Mouse (Mus musculus) gastrocnemius, adult 18-20 months (tissue): ENCODE data around the gene Faim2. TPM values are rescaled to one million over a fixed set of nuclear protein-coding genes. Genes with fewer than 3 reads are reported as not detected.
A peak's percentile ranks its signal among the peaks of the same experiment; 100 is the strongest.

ENCODE experiments used
- DNase-seq: peaks from one replicate; pipeline ENCODE4 v3.0.0; 2021; ENCODE audit warnings: low spot score
- total RNA-seq, 2 experiments: library from RNA; stranded (reverse); gene quantifications; 2 replicates each; pipeline ENCODE4 v1.2.3; 2021

The Faim2 gene
- total RNA-seq, 2 experiments from 2014 or later: 0.12 TPM; not detected in 1

DNA sequence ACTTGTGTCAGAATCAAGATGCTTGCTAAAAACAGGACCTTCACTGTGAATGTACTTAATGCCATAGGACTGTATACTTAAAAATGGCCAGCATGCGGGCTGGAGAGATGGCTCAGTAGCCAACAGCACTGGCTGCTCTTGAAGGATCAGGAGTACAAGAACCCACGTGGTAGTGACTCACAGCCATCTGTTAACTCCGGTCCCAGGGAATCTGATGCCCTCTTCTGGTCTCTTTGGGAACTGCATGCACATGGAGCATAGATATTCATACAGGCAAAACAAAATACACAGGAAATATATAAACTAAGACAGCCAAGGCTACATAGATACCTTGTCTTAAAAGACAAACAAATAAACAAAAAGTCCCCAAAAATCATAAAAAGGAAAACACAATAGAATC, 58.9 kb downstream of the Faim2 start:
- DNase-seq: peak; percentile 81

DNA sequence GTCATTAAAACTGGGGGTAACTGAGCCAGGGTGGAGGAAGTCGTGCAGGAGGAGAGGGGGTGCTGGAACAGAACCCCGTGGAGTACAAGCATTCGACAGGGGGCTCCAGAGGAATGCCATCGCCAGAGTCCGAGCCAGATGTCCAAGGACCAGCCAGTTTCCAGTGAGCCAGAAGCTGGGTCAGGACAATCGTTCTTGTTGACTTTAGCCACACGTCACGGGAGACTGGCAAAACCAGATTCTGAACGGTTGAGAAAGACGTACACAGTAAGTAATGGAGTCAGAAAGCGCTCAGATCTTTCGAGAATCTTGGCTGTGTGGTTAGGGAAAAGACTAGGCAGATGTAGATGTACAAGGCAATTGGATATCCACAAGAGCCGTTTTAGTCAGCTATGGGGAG, 64.8 kb downstream of the Faim2 start:
- no peak for DNase-seq

DNA sequence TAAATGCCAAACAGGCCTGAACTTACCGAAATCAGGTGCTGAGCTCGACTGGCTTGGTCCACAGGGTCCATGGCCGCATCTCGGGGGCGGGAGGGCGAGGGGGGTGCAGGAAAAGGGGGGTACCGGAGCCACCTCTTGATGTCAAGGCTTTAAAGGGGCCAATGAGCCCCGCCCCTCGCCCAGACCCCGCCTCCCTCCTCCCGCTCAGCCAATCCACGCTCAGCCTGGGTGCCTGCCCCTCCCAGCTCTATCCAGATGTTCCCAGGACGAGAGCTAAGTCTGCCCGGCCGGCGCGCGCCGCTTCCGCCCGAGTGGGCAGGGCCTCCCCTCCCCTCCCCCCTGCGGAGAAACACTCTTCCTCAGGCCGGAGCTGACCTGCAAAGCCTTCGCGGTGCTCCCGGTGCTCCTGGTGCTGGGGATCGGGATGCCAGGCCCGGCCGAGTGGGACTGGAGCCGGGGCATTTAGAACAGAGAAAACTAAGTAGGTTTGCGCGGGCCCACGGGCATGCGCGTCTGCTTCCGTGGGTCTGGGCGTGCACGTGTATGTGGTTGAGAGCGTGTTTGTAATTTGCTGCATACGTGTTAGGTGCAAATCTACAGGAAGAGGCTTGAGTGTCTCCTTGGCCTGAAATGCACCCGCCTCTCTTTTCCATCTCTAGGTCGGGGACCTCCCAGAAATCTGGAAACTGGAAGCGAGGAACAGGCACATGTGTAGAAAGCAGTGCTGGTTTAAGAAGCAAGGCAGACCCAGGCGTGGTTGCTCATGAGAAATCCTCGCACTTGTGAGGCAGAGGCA, 70.2 kb downstream of the Faim2 start, which contains the start of gene Nckap5l:
TSS of gene Nckap5l (minus strand) at position 143 of the 796 bp plus-strand sequence.
- peak; percentile 89 for DNase-seq

DNA sequence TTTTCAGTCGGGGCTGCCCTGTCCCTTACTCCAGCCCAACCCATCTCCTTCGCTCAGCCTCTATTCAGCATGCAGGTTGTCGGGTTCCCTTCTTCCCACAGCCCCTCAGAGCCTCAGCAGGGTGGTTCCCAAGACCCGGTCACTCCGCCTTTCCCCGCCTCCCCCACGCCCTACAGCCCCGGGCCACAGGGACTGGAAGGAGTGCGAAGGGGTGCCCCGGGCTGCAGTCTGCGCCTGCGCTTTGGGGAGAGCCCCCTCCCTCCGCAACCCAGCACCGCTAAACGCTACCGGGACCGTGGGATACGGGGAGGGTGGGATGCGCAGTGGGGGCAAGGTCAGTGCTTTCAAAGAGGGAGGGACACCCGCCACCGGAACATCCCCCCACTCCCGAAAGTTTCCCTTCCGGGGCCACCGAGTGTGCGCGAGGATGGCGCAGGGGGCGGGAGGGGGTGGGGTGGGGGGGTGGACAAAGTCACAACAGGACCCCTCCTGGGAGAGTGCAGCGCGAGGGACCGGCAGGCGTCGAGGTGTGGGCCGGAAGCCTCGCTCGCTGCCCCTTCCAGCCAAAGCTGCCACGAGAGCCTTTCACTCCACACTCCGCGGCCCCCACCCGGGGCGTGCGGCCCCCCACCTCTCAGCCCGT, 70.9 kb downstream of the Faim2 start:
- peak; percentile 61 for DNase-seq

DNA sequence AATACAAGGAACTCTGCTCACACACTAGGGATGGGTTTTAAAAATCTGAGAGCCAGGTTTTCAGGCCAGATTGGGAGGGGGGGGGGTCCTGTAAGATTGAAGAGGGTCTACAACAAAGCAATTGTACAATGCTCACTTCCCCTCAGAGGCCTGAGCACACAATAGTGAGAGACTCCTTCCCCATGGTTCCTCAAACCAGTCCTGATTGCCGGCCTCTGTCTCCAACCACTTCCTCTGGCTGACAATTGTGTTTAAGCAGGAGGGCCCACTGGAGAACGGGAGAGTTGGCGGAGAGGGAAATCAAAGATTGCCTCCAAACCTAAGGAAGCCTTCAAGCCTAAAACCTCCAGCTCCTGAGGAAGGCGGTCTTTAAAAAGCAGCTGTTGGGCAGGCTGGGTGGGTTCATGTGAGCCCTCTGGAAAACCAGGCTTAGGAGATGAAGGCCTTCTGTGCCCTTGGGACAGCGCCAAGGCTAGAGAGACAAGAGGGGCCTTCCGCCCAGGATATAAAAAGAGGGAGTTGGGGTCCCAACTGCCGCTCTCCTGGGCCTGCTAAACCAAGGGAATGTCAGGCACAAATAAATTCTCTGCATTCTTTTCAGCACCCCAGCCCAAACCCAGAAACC, 71.5 kb downstream of the Faim2 start:
- no peak for DNase-seq

DNA sequence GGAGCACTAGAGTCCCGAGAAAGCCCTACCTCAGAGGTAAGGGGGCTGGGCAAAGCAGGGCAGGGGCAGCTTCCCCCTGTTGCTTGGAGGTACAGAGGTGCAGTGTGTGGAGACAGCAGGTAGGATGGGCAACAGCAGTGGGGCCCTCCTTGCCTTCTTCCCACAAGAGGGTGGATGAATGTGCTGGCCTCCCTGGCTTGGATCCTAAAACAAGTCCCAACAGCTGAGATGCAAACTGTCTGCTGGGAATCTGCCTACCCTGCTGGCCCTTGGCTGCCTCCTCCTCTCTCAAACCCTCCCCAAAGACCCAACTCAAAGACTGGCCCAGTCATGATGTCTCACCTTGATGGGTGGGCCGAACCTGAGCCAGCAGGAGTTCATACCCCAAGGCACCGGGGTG, 72.5 kb downstream of the Faim2 start:
- DNase-seq: no peak

DNA sequence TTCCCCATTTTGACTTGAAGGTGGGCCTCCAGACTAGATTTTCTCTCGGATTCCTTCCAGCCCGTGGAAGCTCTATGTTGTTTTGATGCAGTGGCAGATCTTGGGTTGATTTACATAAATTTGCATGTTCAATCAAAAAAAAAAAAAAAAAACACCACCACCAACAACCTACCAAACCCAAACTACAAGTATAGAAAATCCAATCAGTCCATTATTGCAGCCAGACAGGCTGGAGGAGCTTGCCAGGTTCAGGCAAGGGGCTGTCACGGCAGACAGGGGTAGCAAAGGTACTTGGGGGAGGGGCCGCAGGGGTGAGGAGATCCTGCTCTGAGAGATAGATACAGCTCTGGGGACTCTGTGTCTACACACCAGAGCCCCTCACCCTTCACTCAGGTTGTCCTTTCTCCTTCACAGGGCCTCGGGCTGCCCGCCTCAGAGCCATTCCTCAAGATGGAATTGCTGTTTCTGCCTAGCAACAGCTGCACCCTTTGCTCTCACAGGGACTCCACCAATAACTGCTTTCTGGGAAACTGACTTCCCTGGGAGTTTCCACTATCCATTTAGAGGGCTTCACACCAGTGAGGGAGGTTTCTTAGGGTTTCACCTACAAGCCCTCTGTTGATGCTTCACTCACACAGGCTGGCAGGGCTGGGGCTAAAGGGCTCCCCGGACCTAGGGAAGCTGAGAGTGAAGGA, 73.2 kb downstream of the Faim2 start:
- no peak for DNase-seq

DNA sequence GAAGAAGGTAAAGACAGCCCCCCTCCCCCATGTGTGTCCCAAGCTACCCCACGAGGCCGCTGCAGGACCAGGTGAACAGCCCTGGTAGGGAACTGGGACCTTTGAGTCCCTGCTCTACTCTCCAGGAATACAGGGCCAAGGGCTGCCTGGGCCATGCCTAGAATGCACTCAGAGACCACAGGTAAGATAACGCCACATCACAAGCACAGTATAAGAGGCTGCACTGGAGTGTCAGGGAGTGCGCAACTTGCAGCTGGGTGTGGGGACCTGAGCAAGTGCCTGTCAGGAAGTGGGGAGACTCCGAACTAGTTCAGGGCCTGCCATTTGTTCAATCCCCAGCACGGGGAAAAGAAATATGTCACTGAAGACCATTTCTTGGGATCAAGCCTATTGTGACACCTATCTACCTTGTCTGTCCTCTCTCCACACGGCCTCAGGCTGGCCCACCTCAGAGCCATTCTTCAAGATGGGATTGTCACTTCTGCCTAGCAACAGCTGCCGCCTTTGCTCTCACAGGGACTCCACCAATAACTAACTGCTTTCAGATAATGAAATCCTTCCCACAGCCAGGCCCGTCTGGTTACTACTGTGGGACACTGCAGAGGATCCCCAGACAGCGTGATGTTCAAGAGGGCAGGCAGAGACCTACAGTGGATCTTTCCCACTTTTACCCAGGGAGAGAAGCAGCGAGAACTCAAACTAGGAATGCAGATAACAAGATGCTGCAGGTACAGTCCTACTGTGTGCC, 74.6 kb downstream of the Faim2 start:
- DNase-seq: no peak

DNA sequence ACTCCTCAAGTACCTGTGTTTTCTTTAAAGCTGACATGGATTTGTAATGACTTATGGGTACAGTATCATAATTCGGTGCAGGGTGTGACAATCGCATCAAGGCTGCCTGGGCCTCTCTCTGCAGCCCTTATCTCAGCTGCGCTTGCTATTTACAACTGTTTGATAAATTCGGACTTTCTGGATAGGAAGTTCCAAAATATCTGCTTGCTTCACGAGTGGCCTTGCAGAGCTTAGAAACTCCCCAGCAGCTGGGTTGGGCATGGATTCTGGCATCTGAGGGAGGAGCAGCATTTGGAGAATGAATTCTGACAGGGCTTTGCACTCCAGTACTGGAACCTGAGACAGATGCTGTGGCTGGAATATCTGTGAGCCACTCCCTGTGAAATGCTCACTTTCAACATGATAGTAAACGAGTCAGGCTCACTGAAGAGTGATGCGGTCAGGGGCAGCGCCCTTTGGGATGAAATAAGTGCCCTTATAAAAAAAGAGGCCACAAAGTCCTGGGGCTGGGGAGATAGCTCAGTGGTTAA, 78.1 kb downstream of the Faim2 start:
- no peak for DNase-seq

DNA sequence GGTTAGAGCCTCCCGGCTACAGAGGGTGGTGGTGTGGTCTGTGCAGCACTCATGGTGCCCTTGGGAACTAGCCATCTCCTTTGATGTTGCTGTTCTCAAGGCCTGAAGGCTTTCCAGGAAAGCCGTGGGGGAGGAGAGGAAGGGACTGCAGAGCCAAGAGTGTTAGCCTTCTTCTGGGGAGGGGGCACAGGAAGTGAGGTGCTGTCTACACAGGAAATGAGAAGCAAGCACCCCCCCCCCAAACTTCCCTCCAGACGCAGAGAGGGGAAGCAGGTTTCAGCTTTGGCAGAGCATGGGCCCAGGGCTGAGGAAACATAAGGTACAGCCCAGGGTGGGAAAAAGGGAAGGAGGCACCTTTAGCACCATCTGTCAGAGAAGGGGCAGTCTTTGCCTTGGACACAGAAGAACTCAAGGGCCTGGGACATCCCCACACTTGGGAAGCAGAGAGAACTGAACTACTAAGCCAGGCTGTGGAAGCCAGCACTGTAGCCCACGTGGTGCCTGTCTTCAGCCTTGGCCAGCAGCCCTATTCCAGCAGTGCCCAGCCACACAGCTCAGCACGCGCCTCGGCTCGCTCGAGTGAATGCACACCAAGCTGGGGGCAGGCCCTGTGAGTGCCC, 78.7 kb downstream of the Faim2 start:
- peak; percentile 51 for DNase-seq

Other genes with a start within 250 kb of the Faim2 start
- 10 to 100 TPM; 21.9 to 25.4 TPM for gene Prpf40b, start 233.1 kb downstream of the Faim2 start, total RNA-seq
- gene Fam186b, start 232.3 kb downstream of the Faim2 start, total RNA-seq: not detected
- 1 to 10 TPM; 4.2 to 7.7 TPM for gene Fmnl3, start 157.7 kb downstream of the Faim2 start, total RNA-seq
- gene Tmbim6, start 135.3 kb downstream of the Faim2 start, total RNA-seq: 100 to 1,000 TPM; 197 to 208 TPM
- 1 to 10 TPM; 1.6 to 1.9 TPM for gene Nckap5l, start 70.4 kb downstream of the Faim2 start, total RNA-seq
- gene Bcdin3d, start 53.4 kb downstream of the Faim2 start, total RNA-seq: 1 to 10 TPM; 4.2 to 5.1 TPM
- not detected for gene Aqp2, start 50.9 kb upstream of the Faim2 start, total RNA-seq
- under 1 TPM in 1 of 2 experiments, not detected in 1; 0.30 TPM for gene Aqp5, start 62.6 kb upstream of the Faim2 start, total RNA-seq
- not detected for gene Aqp6, start 73.2 kb upstream of the Faim2 start, total RNA-seq
- gene Racgap1, start 123.5 kb upstream of the Faim2 start, total RNA-seq: under 1 TPM; 0.57 to 0.69 TPM
- under 1 TPM in 1 of 2 experiments, not detected in 1; 0.11 TPM for gene Asic1, start 142.2 kb upstream of the Faim2 start, total RNA-seq
- gene Smarcd1, start 174.0 kb upstream of the Faim2 start, total RNA-seq: 1 to 10 TPM; 5.8 to 7.4 TPM
- not detected for gene Gm17349, start 177.3 kb upstream of the Faim2 start, total RNA-seq
- gene Gpd1, start 189.3 kb upstream of the Faim2 start, total RNA-seq: 100 to 1,000 TPM; 366 to 449 TPM
- gene Cox14, start 197.5 kb upstream of the Faim2 start, total RNA-seq: 100 to 1,000 TPM; 139 to 156 TPM
- 1 to 10 TPM; 2.9 to 6.2 TPM for gene Cers5, start 244.7 kb upstream of the Faim2 start, total RNA-seq